Mouse (Mus musculus) liver, embryonic 15.5 days (tissue): Measurements from ENCODE around the gene Mcat. TPM values are rescaled to one million over a fixed set of nuclear protein-coding genes. Genes with fewer than 3 reads are reported as not detected.

Experiments used
- ATAC-seq: fragments of 200-750 bp; cut with Nextera tagmentation; 2 replicates; pipeline ENCODE4 v1.8.0; 2017; ENCODE audit warnings: moderate number of reproducible peaks, mild to moderate bottlenecking, moderate library complexity; ENCODE audit not compliant: insufficient read depth
- H3K27ac ChIP-seq: fragments of 300-500 bp; sonication (generic); replicated peaks from 2 replicates; pipeline ENCODE4 v1.5.1; 2015; ENCODE audit warnings: mild to moderate bottlenecking, inconsistent platforms
- H3K27me3 ChIP-seq: fragments of 300-500 bp; sonication (generic); 2 replicates; pipeline ENCODE4 v1.6.1; 2015; ENCODE audit warnings: mild to moderate bottlenecking, inconsistent platforms
- H3K36me3 ChIP-seq: fragments of 300-500 bp; sonication (generic); replicated peaks from 2 replicates; pipeline ENCODE4 v1.6.1; 2015; ENCODE audit warnings: moderate library complexity, mild to moderate bottlenecking, inconsistent platforms
- H3K4me1 ChIP-seq: fragments of 300-500 bp; sonication (generic); replicated peaks from 2 replicates; pipeline ENCODE4 v1.6.1; 2015; ENCODE audit warnings: inconsistent platforms
- H3K4me2 ChIP-seq: fragments of 300-500 bp; sonication (generic); 2 replicates; pipeline ENCODE4 v1.6.1; 2015; ENCODE audit warnings: moderate library complexity, mild to moderate bottlenecking, inconsistent platforms
- H3K4me3 ChIP-seq: fragments of 300-500 bp; sonication (generic); replicated peaks from 2 replicates; pipeline ENCODE4 v1.5.1; 2015; ENCODE audit warnings: mild to moderate bottlenecking, inconsistent platforms
- H3K9ac ChIP-seq: fragments of 300-500 bp; sonication (generic); 2 replicates; pipeline ENCODE4 v1.6.1; 2015; ENCODE audit warnings: moderate library complexity, mild to moderate bottlenecking, inconsistent platforms
- H3K9me3 ChIP-seq: fragments of 300-500 bp; sonication (generic); replicated peaks from 2 replicates; pipeline ENCODE4 v1.6.1; 2016; ENCODE audit warnings: inconsistent platforms
- WGBS: fragments of 180-500 bp; shearing (Covaris S2); methylation state at CpG from one replicate; pipeline ENCODE4 v1.1.7; 2015; ENCODE audit warnings: mixed read lengths; ENCODE audit not compliant: insufficient replicate concordance; 5-methylcytosine and 5-hydroxymethylcytosine counted together
- polyA plus RNA-seq: library from polyadenylated mRNA; unstranded; fragments of >200 nt; fragmentation: Nextera tagmentation; extraction: Ambion mirVana; gene quantifications from 2 replicates; pipeline ENCODE4 v1.2.1, GENCODE M21; 2015

Mcat gene
- polyA plus RNA-seq, 1 experiment from 2014 or later = 15.4 TPM

- Histone ChIP-seq H3K27me3 (no peaks in the 10 kb centered on the region), H3K9ac (peak overlapping the region; percentile 76), H3K27ac (peak overlapping the region; percentile 93), H3K4me1 (peaks cover 72% of the 10 kb centered on the region), H3K9me3 (no peaks in the 10 kb centered on the region), H3K36me3 (no peaks in the 10 kb centered on the region), H3K4me2 (peak overlapping the region; percentile 91), H3K4me3 (peak overlapping the region; percentile 78)
- WGBS = 2% methylated on average over 27 of the region's 27 CpGs
- ATAC-seq = peak; percentile 37
These were observed 467 bp upstream of the Mcat start for GRCm38 (mm10) chr15:83563857-83564651.

GRCm38 (mm10) chr15:83562626-83563270 is 839 bp downstream of the Mcat start:
- Histone ChIP-seq H3K36me3 (no peaks in the 10 kb centered on the region), H3K9ac (peak overlapping the region; percentile 76), H3K4me3 (peak overlapping the region; percentile 78), H3K9me3 (no peaks in the 10 kb centered on the region), H3K27me3 (no peaks in the 10 kb centered on the region), H3K27ac (peak overlapping the region; percentile 93), H3K4me1 (peaks cover 58% of the 10 kb centered on the region), H3K4me2 (peak overlapping the region; percentile 91)
- WGBS = 27% methylated on average over 15 of the region's 15 CpGs
- ATAC-seq = peak; percentile 42

- Histone ChIP-seq H3K27me3 (no peaks in the 10 kb centered on the region), H3K4me2 (no peak overlapping the region), H3K27ac (no peak overlapping the region), H3K4me3 (no peak overlapping the region), H3K9me3 (no peaks in the 10 kb centered on the region), H3K9ac (no peak overlapping the region), H3K4me1 (peaks cover 47% of the 10 kb centered on the region), H3K36me3 (no peaks in the 10 kb centered on the region)
- no peak for ATAC-seq
- WGBS = 15% methylated on average over 5 of the region's 5 CpGs
These were observed 2.6 kb downstream of the Mcat start for GRCm38 (mm10) chr15:83560941-83561477.

GRCm38 (mm10) chr15:83555161-83555974 is 8.2 kb downstream of the Mcat start:
- Histone ChIP-seq H3K27ac (peak overlapping the region; percentile 86), H3K4me1 (peaks cover 25% of the 10 kb centered on the region), H3K4me3 (peak overlapping the region; percentile 77), H3K9me3 (no peaks in the 10 kb centered on the region), H3K9ac (peak overlapping the region; percentile 89), H3K4me2 (peak overlapping the region; percentile 95), H3K27me3 (no peaks in the 10 kb centered on the region), H3K36me3 (0 out of 2 replicates have a peak, but pooled peaks cover 7% of the 10 kb centered on the region)
- under 1% methylated on average over 74 of the region's 74 CpGs for WGBS
- peak; percentile 88 for ATAC-seq

GRCm38 (mm10) chr15:83553831-83554230 is 9.8 kb downstream of the Mcat start:
- H3K27me3 ChIP-seq = no peaks in the 10 kb centered on the region
- no peaks in the 10 kb centered on the region for H3K9me3 ChIP-seq
- H3K4me2 ChIP-seq = no peak overlapping the region
- ATAC-seq = no peak
- peaks cover 13% of the 10 kb centered on the region; the same call in 1 of the 2 replicates for H3K36me3 ChIP-seq
- peaks cover 25% of the 10 kb centered on the region for H3K4me1 ChIP-seq
- no peak overlapping the region for H3K27ac ChIP-seq
- no peak overlapping the region for H3K9ac ChIP-seq
- no peak overlapping the region for H3K4me3 ChIP-seq

- Histone ChIP-seq H3K36me3 (peaks cover 45% of the 10 kb centered on the region), H3K4me2 (no peak overlapping the region), H3K27me3 (no peaks in the 10 kb centered on the region), H3K9ac (no peak overlapping the region), H3K9me3 (no peaks in the 10 kb centered on the region), H3K4me3 (no peak overlapping the region), H3K4me1 (peaks cover 15% of the 10 kb centered on the region), H3K27ac (no peak overlapping the region)
- ATAC-seq = no peak
- WGBS = 81% methylated on average over 2 of the region's 2 CpGs
These were observed 13.4 kb downstream of the Mcat start for GRCm38 (mm10) chr15:83550137-83550536.

- Histone ChIP-seq H3K27ac (no peak overlapping the region), H3K36me3 (peaks cover 45% of the 10 kb centered on the region), H3K4me2 (no peak overlapping the region), H3K4me3 (no peak overlapping the region), H3K27me3 (no peaks in the 10 kb centered on the region), H3K9me3 (no peaks in the 10 kb centered on the region), H3K4me1 (0 out of 2 replicates have a peak, but pooled peaks cover 4% of the 10 kb centered on the region), H3K9ac (no peak overlapping the region)
- WGBS = 79% methylated on average over 8 of the region's 8 CpGs
- ATAC-seq = no peak
These were observed 16.4 kb downstream of the Mcat start for GRCm38 (mm10) chr15:83547144-83547543.

- Histone ChIP-seq H3K36me3 (peaks cover 45% of the 10 kb centered on the region), H3K9me3 (no peaks in the 10 kb centered on the region), H3K27me3 (no peaks in the 10 kb centered on the region), H3K4me1 (0 out of 2 replicates have a peak, but pooled peaks cover 4% of the 10 kb centered on the region), H3K27ac (no peak overlapping the region), H3K4me2 (no peak overlapping the region), H3K4me3 (no peak overlapping the region), H3K9ac (no peak overlapping the region)
- no peak for ATAC-seq
- 72% methylated on average over 7 of the region's 7 CpGs for WGBS
These were observed 17.6 kb downstream of the Mcat start for GRCm38 (mm10) chr15:83546029-83546428.

GRCm38 (mm10) chr15:83541647-83542287 is 21.8 kb downstream of the Mcat start:
- H3K27me3 ChIP-seq = no peaks in the 10 kb centered on the region
- 56% methylated on average over 9 of the region's 9 CpGs for WGBS
- no peak overlapping the region for H3K27ac ChIP-seq
- ATAC-seq = no peak
- H3K4me3 ChIP-seq = no peak overlapping the region
- H3K9me3 ChIP-seq = no peaks in the 10 kb centered on the region
- no peak overlapping the region for H3K9ac ChIP-seq
- peaks cover 11% of the 10 kb centered on the region for H3K36me3 ChIP-seq
- H3K4me2 ChIP-seq = no peak overlapping the region
- H3K4me1 ChIP-seq = no peaks in the 10 kb centered on the region

- Histone ChIP-seq H3K27me3 (no peaks in the 10 kb centered on the region), H3K9me3 (no peaks in the 10 kb centered on the region), H3K4me3 (no peak overlapping the region), H3K27ac (no peak overlapping the region), H3K4me1 (no peaks in the 10 kb centered on the region; the same call in 1 of the 2 replicates), H3K36me3 (no peaks in the 10 kb centered on the region), H3K9ac (no peak overlapping the region), H3K4me2 (no peak overlapping the region)
- ATAC-seq = no peak
- 30% methylated on average over 4 of the region's 4 CpGs for WGBS
These were observed 23.7 kb downstream of the Mcat start for GRCm38 (mm10) chr15:83539905-83540304.
